Mouse (Mus musculus) G1E-ER4 (cell line): Measurements from ENCODE around the gene Lrfn5. TPM values are rescaled to one million over a fixed set of nuclear protein-coding genes. Genes with fewer than 3 reads are reported as not detected.

Experiments used
- GATA1 ChIP-seq: IDR thresholded peaks from one replicate; pipeline ENCODE4 v1.8.0; 2012; ENCODE audit warnings: low read length, inconsistent platforms
- polyA plus RNA-seq: library from polyadenylated mRNA; stranded (reverse); fragments of >175 nt; gene quantifications from 2 replicates; pipeline ENCODE4 v1.2.3, GENCODE M21; 2012

Lrfn5 gene
- polyA plus RNA-seq, 1 experiment = not detected

- no peak for TF ChIP-seq GATA1
Measured at GRCm38 (mm10) chr12:61842599-61843291, 319.8 kb downstream of the Lrfn5 start.

- TF ChIP-seq GATA1 = no peak
Measured at GRCm38 (mm10) chr12:61854183-61854582, 331.2 kb downstream of the Lrfn5 start.
